Mouse (Mus musculus) R1 (cell line): Measurements from ENCODE around the gene Dpp6.
"Not testable (repeated sequence)": the region's sequence is repeated elsewhere in the genome, so short reads cannot be mapped to it uniquely, and the experiment has no call there.

ENCODE experiments used
- DNase-seq: peaks from one replicate; pipeline ENCODE4 v3.0.0-alpha.2; 2018; ENCODE audit warnings: low read depth, low spot score

Gene Dpp6

DNA sequence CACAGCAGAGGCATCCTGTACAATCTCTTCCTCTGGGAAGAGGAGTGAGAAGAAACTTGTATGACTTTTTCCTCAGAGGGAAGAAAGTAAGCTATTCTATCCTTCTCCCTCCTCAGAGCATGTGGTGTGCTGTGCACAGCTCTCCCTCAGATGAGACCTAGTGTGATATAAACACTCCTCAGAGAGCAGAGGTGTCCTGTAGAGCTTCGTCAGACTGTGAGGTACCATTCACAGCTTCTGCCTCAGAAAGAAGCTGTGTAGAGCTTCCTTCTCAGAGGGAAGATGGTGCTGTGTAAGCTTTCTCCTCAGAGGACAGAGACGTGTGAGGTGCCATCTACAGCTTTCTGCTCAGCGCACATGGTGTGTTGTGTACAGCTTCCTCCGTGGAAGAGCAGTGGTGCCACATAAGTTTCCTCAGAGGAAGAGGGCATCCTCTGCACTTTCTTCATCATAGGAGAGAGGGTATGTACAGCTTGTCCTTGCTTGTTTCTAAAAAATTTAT lies 658.0 kb downstream of the Dpp6 start:
- DNase-seq = no peak

DNA sequence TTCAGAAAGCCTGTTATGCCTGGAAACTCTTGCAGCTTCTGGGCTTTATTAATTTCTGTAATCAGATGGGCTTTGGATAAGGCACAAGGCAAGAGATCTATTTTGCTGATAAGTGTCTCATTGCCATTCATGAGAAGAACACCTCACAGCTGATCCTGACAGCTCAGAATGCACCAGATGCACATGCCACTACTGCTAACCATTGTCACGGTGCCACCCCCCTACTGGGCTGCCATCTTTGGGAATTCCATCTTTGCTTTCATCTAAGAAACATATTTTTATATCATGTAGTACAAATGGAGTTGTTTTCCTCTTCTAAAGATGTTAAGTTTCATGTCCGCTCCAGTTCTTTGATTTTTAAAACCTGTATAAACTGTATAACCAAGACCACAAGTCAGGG lies 664.7 kb downstream of the Dpp6 start:
- no peak for DNase-seq

DNA sequence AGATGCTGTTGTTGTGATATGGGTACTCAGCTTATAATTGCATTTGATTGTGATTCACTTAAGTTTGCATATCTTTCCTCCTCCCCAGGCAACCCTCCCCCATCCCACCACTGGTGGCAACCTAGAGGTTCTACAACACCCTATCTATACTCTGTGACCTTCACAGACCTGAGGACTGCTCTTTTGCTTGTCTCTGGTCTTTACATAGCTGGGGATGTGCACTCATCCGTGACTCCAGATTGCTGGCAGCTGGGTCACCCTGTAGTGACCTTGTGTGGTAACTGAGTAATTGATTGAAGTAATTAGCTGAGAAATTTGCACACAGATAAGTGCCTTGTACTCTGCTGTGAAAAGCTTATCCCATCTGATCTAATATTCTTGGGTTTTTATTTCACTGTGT lies 669.1 kb downstream of the Dpp6 start:
- peak; percentile 13 for DNase-seq

DNA sequence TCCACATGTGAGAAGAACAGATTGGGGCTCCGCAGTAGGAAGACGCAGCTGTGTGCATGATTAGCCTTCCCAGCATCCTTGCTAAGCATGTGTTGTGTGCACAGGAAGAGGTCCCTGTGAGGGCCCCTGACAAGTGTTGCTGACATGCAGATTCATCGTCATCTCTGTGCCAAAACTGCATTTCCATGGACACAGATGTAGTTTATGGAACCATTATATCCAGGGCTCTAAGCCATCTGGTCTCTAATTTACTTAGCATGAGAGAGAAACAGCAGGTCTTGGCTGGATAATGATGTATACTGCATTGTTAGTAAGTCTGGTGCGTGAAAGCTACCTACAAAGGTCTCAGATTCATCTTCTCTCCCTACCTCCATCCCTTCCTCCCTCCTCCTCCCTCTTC lies 673.9 kb downstream of the Dpp6 start:
- no peak for DNase-seq

DNA sequence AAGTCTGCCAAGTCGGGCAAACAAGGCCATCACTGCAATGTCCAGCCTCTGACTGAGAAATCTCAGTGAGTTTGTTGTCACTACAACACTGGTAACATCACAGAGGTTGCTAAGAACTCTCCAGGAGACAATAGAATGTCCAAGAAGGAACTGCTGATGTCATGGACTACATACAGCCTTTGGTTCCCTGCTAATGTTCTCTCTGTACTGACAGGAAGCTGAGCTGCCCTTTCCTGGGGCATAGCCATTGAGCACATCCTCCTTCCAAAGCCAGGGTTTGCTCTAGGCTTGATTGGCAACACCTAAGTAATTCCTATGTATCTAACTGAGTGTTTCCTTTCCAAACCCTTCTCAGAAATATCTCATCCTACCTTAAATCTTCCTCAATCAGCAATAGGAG lies 684.3 kb downstream of the Dpp6 start, which contains the start of gene Speer4b:
Speer4b (minus strand) TSS at position 101 of the 400 bp plus-strand sequence.
- not testable (repeated sequence) for DNase-seq

DNA sequence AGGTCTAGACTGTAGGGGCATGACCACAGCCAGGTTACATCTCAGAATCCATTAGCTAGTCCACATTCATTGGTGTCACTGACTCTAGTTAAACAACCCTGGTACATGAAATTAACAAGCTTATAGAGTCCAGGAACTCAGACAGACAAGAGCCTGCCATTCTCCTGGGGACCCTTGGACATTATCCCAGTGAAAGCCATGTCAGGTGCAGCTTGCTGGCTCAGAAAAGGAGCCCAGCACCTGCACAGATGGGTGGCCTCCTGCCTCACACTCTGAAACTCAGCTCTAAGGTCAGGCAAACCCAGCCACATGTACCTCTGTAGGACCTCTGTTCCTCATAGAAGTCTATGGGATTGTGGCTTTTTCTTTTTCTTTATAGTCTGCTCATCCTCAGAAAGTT lies 701.7 kb downstream of the Dpp6 start:
- DNase-seq = no peak

DNA sequence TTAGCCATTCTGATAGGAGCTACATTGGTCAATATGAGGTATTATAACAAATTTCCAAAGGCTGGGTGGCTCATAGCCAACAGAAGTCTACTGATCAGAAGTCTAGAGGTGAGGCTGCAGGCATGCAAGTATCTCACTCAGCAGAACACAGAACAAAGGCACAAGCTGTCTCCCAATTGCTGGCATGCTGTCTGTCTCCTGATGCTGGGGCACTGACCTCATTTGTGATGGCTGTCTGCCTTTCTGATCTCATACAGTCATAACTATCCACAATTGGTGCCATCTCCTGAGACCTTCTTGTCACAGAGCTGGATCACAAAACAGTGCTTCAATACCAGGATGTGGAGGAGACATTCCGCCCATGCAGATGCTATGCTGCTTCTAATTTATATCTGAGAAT lies 709.9 kb downstream of the Dpp6 start:
- DNase-seq = no peak

DNA sequence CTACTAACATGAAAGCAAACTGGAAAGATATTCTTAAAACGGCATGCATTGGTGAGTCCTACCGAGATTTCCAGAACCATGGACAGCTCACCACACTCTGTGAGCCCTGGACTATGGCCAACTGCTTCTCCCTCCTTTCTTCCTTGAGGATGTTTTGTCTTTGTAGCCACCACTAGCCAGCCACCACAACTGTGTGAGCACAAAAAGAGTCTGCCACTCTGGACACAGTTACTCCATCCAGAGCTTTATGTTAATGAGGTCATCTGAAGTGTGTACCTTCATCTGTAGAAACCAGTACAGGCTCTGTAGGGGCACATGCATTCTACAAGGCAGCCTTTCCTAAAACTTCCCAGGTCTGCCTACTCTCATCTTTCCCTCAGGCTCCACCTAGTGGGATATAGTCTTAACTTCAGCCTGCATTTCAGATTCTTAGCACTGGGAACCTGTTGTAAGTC lies 727.8 kb downstream of the Dpp6 start:
- peak; percentile 75 for DNase-seq

DNA sequence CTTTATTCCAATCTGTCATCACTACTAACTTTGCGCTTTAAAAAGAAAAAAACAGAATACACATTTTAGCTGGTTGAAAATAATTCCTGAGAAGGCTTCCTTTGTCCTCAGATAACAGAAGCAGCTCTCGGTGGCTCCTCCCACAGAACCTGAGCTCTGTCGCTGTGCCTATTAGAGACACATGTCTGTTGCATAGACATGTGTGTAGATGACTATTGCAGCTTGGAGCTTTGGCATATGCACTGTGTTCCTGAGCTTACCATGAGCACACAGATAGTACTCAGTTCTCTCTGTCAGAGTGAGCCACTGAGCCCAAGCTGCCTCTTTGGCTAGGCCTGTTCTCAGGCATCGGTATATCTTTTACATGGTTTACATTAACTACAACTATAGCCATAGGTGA lies 732.3 kb downstream of the Dpp6 start:
- no peak for DNase-seq

DNA sequence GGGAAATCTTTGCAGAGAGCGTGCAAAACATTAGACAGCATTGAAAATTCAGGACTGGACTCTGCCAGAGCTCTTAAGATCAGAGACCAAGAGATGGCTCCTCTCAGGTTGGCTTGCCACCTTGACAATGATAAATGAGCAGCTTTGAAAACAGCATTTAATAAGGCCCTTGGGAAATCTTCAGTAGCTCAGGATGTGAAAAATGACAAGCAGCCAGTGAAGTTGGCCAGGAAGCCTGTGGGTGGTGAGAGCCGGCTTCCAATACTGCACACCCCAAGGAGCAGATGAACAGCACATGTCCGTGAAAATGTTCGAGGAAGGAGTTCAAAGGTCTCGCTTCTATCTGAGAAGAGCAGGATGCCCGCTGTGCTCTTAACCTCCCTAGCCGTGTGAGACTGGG lies 748.7 kb downstream of the Dpp6 start:
- DNase-seq = no peak

DNA sequence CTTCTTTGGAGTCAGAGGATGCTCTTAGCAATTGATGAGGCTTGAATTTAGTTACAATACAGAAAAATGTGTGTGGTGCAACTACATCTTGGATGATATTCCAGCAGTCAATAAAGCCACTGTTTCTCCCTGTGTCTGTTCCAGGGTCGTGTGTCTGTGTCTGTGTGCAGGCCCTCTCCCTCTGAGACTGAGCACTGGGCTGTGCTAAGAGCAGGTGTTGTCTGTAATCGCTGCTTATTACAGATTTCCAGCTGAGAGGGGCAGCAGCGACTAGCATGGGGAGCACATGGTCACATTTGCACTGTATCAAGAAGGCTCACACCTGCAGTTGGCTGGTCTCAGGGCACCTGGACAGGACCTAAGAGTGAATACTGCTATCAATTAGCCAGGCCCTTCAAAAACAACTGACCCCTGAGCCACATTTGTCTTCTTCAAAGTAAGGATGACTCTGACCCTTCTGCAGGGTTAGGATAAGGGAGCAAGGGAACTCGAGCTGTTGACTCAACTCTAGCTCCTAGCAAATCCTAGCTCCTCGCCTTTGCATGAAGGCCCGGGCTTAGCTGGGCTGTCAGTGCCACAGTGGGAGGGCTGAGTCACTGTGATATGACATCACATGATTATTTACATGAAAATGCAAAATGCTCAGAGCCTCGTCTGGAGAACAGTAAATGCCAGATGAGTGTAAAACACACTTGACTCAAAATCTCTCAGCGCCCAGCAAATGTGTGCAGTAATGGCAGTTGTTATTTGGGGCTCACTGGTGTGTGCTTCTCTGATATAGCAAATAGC lies 771.2 kb downstream of the Dpp6 start:
- DNase-seq = no peak

DNA sequence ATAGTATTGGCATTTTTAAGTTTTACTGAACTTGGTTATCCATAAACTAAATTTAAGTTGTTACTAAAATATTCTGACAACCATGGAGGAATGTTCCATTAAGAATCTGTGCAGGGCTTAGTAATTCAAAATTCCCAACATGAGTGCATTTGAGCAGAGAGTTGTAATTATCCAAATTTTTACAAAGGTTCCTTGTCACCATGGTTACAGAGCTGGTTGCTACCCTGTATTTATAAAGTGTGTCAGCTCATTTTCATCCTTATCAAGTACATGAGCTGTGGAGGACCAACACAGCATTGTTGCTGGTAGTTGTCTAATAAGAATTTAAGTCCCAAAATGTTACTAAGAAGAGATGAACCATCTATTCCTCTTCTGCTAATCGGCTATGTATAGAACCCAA lies 787.1 kb downstream of the Dpp6 start:
- no peak for DNase-seq

DNA sequence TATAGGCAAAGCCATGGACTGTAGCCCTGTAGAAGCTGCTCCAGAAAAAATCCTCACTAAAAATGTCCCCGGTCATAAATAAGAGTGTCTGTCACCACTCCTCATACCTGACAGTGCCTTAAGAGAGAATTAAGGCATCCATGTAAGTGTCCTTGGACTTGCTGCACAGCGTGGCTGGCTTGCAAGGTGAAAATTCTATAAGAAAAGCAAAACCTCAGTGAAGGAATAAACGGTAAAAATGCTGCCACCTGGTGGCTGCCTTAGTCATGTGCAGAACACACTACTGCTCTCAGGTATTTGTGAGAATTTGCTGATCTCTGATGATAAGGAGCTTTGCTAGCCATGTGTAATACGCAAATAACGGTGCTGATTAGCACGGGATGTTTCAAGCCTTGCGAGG lies 798.8 kb downstream of the Dpp6 start:
- DNase-seq = peak; percentile 53

DNA sequence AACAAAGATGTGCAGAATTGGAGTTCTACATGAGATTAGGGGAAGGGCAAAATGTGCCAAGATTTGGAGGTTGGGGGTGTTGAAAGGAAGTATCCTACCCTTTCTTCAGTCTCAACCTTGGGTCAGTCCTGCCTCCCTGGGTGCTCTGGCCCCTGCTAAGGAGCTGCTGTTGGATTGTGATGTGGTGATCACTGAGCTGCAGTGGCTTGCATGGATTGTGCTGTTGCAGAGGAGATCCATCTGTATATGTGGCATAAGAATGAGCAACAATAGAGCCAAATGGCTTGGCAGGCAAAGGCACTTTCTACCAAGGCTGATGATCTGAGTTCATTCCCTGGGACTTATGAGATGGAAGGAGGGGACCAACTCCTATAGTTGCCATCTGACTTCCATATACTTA lies 804.8 kb downstream of the Dpp6 start:
- DNase-seq = no peak

DNA sequence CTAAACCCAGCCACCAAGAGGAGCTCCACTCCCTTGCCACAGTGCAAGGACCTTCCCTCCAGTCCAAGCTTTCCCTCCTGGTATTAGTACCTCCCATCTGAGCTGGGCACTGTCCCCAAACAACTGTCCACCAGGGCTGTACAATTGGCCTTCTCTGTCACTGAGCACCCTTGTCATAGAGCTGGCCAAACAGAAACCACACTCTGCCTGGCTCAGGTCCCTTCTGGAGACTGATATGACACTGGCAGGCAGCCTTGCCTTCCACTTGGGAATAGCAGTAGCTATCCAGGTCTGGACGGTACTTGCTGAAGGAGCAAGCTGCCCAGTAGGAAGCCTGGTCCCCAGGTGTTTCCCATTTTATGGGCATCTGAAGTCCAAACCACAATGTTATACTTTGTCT lies 806.9 kb downstream of the Dpp6 start:
- DNase-seq = no peak

DNA sequence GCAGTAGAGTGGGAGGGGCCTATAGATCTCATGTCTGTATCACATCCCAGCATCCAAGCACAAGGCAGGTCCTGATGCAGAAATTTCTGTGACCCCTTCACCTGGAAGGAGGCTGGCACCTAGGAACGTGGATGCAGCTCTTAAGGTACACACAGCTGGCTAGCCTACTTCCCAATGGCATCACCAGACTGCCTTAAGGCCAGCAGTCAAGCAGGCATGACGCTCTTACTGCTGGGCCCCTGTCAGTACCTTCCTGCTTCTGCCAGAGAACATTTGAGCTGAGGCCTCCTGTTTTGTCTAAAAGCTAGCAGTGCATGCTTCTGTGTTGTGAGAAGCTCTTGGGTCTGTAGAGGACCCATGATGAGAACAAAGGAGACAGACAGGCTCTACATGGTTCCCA lies 815.1 kb downstream of the Dpp6 start:
- DNase-seq = no peak

DNA sequence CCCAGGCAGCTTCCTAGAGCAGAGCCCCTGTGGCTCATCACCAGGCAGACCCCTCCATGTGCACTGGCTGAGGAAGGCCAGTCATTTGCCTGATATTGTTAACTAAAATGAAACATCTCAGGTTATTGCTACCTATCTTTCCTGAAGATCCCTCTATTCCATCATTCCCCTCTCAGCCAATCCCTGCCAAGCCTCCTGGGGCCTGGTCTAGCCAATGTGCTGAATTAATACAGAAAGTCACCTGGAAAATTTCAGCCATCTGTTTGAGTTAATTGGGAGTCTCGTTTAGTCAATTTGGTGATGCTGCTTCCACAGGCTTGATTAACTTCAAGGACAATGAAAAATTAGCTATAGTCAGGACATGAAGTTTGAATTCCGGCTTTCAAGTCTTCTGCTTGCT lies 818.9 kb downstream of the Dpp6 start:
- DNase-seq = no peak

DNA sequence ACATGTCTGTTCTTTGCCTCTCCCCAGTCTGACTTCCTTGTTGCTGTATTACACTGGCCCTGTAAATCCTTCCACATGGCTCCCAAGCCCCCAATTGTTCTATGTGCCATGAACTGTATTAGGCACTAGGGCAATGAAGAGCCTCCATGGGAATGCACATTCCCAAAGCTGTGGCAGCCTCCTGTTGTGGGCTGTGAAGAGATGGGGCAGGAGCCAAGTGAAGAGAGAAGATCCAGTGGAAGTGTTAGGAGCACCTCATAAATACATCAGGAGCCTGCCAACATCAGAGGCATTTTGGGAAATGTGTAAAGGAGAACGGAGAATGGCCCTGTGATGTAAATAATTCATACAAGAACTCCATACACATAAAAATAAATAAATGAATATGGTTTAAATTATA lies 824.9 kb downstream of the Dpp6 start:
- DNase-seq = no peak

DNA sequence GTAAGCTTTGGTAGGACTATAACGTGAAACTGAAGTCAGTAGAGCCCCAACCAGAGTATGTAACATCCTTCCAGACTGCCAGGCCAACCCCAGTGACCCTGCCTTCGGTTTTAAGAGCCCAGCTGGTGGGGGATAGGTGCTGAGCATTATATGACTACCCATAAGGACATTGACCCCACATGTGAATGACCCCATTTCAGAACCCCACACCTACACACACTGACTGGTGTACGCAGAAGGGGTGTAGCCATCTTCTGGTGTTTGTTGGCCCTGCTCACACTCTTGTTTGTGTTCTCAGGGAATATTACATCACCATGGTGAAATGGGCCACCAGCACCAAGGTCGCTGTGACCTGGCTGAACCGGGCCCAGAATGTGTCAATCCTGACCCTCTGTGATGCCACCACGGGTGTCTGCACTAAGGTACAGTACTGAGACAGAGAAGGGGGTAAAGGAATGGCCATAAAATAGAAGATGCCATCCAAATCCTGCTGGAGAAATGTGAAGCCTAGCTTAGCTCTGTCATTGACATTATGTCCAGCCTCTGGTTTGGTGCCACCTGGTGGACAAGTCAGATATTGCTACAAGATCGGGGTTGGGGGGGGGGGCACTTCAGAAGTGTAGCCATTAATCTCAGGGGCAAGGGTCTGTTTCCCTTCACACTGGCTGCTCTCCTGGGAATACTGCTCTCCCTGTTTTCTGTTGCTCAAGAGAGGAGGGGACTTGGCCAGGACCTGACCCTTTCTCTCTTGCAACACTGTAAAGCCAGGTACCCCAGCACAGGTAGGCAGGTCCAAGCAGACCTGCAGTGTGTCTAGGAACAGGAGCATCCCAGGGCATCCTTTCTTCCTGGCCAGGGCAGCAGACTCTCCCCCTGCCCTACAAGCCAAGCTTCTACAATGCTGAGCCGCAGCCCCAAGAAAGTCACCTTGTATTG lies 835.1 kb downstream of the Dpp6 start:
- DNase-seq = peak; percentile 28

DNA sequence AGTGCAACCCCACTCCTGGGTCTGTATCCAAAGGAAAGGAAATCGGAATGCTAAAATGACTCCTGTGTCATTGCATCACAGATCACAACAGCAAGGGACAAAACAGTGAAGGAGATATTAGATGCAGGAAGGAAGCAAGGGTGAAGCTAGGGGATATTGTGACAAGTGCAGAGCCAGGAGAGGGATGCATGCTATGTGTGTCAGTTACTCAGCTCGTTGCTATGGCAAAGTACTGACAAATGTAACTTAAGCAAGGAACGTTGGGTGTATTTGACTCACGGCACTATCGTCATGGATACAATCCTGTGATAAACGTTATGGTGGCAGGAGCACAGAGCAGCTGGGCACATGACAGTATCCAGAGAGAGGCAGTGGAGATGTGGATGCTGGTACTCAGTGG lies 839.1 kb downstream of the Dpp6 start:
- no peak for DNase-seq

DNA sequence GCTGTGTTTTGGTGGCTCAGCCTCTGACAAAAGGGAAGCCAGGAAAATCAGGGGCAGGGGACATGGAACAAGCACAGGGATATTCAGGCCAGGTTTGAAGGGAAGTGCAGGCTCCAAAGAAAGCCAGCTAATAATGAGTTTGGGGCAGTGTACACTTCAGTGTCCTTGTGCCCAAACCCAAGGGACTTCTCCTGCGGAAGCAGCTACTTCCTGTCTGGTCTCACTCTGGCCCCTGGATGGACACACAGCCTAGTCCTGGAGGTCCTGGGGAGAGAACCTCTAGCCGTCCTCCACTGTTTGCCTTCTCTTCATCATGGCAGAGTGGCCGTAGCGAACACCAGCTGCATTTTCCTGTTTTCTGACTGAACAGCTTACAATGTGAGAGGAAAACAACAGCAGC lies 840.7 kb downstream of the Dpp6 start:
- DNase-seq = no peak

DNA sequence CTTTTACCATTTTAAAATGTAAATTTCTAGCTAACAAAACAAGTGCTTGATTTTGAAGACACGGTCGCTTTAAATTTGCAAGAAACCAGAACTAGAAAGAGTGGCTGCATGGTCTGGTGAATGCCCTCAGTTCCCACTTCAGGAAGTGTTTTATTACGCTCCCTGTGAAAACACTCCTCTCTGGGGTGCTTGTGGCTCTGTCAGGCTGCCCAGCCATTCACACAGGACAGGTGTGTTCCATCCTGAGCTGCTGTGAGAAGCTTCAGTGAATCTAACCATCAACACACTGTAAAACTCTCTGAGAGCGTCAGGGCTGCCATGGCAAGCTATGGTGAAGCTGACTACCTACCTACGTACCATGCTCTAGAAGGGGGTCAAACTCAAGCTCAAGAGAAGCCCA lies 841.2 kb downstream of the Dpp6 start:
- DNase-seq = no peak

DNA sequence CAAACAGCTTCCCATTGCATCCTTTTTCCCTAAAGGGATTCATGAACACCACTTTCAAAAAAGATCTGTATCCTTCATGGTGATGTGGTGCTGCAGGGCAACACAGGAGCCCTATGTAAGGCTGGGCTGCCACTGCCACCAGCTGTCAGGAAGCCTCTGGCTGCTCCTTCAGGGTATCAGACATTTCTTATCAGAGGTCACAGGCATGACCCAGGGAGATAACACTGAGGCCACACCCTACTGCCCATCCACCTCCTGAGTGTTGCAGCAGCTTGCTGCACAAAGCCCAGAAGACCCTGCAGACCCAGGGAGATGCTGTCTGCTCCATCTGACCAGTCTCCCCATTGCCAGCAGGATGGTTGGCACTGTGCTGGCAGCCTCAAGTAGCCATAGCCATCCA lies 841.6 kb downstream of the Dpp6 start:
- DNase-seq = no peak
